In genomic region chr11:31724506-31724905, GRCm38 (mm10) we compare ENCODE assay signal across 28 mouse cellular contexts.
"Had no signal": no experiment of that assay in that cellular context is flagged by ENCODE, and none has a peak within 500 bp of the region (broad histone marks: within the 10 kb centered on the region; RNA-seq: fewer than 3 reads in every experiment).

No protein-coding gene starts in this region.

- H3K9ac ChIP-seq: embryonic facial prominence, embryonic 12.5 days; embryonic facial prominence, embryonic 13.5 days; embryonic facial prominence, embryonic 15.5 days; forebrain, embryonic 12.5 days; forebrain, embryonic 13.5 days; forebrain, embryonic 15.5 days; forebrain, postnatal 0 days had no signal

- H3K4me3 ChIP-seq: embryonic facial prominence, embryonic 10.5 days; embryonic facial prominence, embryonic 12.5 days; embryonic facial prominence, embryonic 13.5 days; embryonic facial prominence, embryonic 15.5 days; erythroblast, embryonic 14.5 days; forebrain, embryonic 10.5 days; forebrain, embryonic 12.5 days; forebrain, embryonic 13.5 days; forebrain, embryonic 15.5 days; gastrocnemius, adult 2 months had no signal

- H3K4me1 ChIP-seq: embryonic facial prominence, embryonic 10.5 days; embryonic facial prominence, embryonic 12.5 days; embryonic facial prominence, embryonic 13.5 days; embryonic facial prominence, embryonic 15.5 days; forebrain, embryonic 12.5 days; forebrain, embryonic 13.5 days; forebrain, embryonic 15.5 days had no signal

- DNase-seq: cerebellum, adult 2 months; cerebellum, adult 8-10 months; cerebellum, adult 9-10 months; cerebellum, adult 9-11 months; cerebellum, postnatal 10 days; cerebellum, postnatal 14 days; cerebellum, postnatal 25 days; cerebellum, postnatal 36 days; embryo, embryonic 11 days; forebrain, postnatal 0 days; gastrocnemius, adult 2 months; gastrocnemius, postnatal 10 days; gastrocnemius, postnatal 14 days; gastrocnemius, postnatal 25 days; gastrocnemius, postnatal 36 days; heart, adult 11 months; heart, adult 18-20 months had no signal

- H3K27me3 ChIP-seq: embryonic facial prominence, embryonic 12.5 days; embryonic facial prominence, embryonic 13.5 days; embryonic facial prominence, embryonic 15.5 days; forebrain, embryonic 12.5 days; forebrain, embryonic 13.5 days; forebrain, embryonic 15.5 days had no signal

- H3K27ac ChIP-seq: embryonic facial prominence, embryonic 10.5 days; embryonic facial prominence, embryonic 12.5 days; embryonic facial prominence, embryonic 13.5 days; embryonic facial prominence, embryonic 15.5 days; forebrain, embryonic 10.5 days; forebrain, embryonic 12.5 days; forebrain, embryonic 13.5 days; forebrain, embryonic 15.5 days; gastrocnemius, adult 2 months had no signal

- H3K36me3 ChIP-seq: embryonic facial prominence, embryonic 10.5 days; embryonic facial prominence, embryonic 12.5 days; embryonic facial prominence, embryonic 13.5 days; embryonic facial prominence, embryonic 15.5 days; forebrain, embryonic 10.5 days; forebrain, embryonic 12.5 days; forebrain, embryonic 15.5 days had no signal

- H3K4me2 ChIP-seq: embryonic facial prominence, embryonic 12.5 days; embryonic facial prominence, embryonic 13.5 days; embryonic facial prominence, embryonic 15.5 days; forebrain, embryonic 12.5 days; forebrain, embryonic 13.5 days; forebrain, embryonic 15.5 days had no signal

- ATAC-seq: forebrain, embryonic 13.5 days; forebrain, embryonic 14.5 days; forebrain, embryonic 15.5 days; forebrain, embryonic 16.5 days had no signal

- H3K9me3 ChIP-seq: embryonic facial prominence, embryonic 10.5 days; embryonic facial prominence, embryonic 12.5 days; embryonic facial prominence, embryonic 13.5 days; embryonic facial prominence, embryonic 15.5 days; forebrain, embryonic 10.5 days; forebrain, embryonic 12.5 days; forebrain, embryonic 13.5 days; forebrain, embryonic 15.5 days had no signal
